Mouse (Mus musculus) brain, embryonic 14.5 days (tissue): ENCODE measurements around the gene Cfap126. TPM values are rescaled to one million over a fixed set of nuclear protein-coding genes. Genes with fewer than 3 reads are reported as not detected.
"Not testable (repeated sequence)": the region's sequence is repeated elsewhere in the genome, so short reads cannot be mapped to it uniquely, and the experiment has no call there.

Experiments
- DNase-seq: peaks from one replicate; pipeline ENCODE4 v3.0.0-alpha.2; 2011; ENCODE audit warnings: low read depth
- CTCF ChIP-seq: fragments of 200-500 bp; IDR thresholded peaks from 2 replicates; pipeline ENCODE4 v1.5.1; 2012; ENCODE audit warnings: inconsistent platforms, mild to moderate bottlenecking, moderate library complexity, borderline replicate concordance; ENCODE audit not compliant: insufficient read depth, insufficient read length; ENCODE audit errors: extremely low read depth
- POLR2A ChIP-seq: fragments of 200-500 bp; IDR thresholded peaks from 2 replicates; pipeline ENCODE4 v1.6.1; 2012; ENCODE audit warnings: mild to moderate bottlenecking, inconsistent platforms, borderline replicate concordance; ENCODE audit not compliant: poor library complexity, insufficient read depth, insufficient read length, severe bottlenecking; ENCODE audit errors: extremely low read depth
- polyA plus RNA-seq: library from polyadenylated mRNA; depleted of rRNA; stranded (reverse); fragments of >200 nt; gene quantifications from 2 replicates; pipeline ENCODE4 v1.2.3, GENCODE M21; 2012

Gene Cfap126
- polyA plus RNA-seq, 1 experiment, result 16.7 TPM

DNA sequence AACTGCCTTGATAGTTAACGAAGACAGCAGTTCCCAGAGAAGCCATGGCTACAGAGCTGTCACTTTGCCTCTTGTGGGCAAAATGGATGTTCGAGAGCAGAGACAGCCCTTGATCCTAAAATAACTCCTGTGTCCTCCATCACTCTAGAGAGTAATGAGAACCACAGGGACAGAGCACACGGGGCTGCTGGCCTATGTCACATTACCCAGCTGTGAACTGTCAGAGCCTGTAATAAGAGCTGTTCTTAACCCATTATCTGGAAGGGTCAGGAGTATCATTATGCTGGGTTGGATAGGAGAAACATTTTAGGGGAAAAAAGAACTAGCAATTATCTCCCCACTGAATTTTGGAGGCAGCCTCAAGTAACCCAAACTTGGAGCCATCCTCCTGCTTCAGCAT is 7.2 kb downstream of the Cfap126 start:
- no peak for DNase-seq
- no peak for TF ChIP-seq POLR2A
- no peak for TF ChIP-seq CTCF

DNA sequence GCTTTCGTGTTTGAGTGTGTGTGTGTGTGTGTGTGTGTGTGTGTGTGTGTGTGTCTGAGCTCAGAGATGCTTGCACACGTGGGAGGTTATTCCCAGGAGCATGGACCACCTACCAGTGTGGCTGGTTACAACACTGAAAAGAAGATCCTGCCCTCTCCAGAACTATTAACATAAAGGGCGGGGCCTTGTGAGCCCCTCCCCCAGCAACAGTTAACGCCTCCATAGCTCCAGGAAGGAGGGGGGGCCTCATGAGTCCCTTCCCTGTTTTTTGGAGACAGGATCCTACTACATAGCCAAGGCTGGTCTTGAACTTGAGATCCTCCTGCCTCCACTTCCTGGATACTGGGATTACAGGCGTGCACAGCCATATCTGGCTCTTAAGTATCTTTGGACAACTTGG is 8.1 kb downstream of the Cfap126 start:
- no peak for TF ChIP-seq CTCF
- TF ChIP-seq POLR2A, result no peak
- no peak for DNase-seq

DNA sequence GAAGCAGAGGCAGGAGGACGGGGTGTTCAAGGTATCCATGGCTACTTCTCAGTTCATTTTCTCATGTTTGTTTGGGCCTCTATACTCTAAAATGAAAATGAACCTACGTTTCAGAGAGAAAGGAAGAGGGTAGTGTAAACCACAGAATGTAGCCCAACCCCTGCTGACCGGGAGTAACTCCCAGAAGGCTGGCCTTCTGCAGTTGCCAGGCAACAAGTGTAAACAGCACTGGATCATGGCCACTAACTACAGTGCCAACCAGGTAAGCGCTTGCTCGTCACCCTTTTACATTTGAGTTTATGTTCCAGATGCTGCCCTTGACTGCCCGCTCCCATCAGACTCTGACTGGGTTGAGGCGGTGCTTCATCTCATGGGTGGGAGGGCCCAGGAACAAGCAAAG is 9.2 kb downstream of the Cfap126 start:
- TF ChIP-seq CTCF (no peak), POLR2A (no peak)
- DNase-seq, result peak; percentile 18

DNA sequence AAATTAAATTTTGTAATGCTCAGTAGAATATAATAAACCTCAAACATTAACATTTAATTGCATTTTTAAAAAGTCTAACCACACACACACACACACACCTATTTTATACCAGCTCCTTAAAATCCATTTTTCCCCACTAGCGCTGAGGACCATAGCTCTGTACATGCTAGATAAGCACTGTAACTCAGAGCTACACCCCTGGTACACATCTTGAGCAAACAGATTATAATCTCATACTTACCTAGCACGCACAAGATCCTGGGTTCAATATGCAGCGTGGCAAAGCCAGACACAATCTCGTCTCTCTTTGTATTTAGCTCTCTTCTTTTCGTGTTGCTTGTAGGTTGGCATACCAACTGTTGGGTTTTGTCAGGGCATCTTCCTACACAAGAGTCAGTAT is 10.7 kb downstream of the Cfap126 start:
- no peak for TF ChIP-seq POLR2A
- no peak for DNase-seq

DNA sequence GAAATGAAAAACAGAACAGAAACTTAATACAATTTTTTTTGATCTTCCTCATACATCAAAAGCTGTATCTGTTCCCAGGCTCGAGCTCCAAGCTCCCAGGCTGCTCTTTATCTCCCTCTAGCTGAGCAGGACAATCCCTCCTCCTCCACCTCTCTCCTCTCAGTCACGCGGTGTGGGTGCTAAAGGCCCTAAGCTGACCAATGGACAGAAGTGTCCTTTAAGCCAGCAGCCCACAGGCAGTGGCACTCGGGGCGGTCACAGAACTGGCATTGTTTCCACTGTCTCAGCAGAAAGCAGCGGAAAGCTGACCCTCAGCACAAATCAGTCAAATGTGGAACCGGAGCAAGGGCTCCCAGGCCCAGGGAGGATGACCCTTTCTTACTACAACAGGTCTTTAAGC is 15.5 kb downstream of the Cfap126 start:
- TF ChIP-seq CTCF, result no peak
- TF ChIP-seq POLR2A, result no peak
- no peak for DNase-seq

DNA sequence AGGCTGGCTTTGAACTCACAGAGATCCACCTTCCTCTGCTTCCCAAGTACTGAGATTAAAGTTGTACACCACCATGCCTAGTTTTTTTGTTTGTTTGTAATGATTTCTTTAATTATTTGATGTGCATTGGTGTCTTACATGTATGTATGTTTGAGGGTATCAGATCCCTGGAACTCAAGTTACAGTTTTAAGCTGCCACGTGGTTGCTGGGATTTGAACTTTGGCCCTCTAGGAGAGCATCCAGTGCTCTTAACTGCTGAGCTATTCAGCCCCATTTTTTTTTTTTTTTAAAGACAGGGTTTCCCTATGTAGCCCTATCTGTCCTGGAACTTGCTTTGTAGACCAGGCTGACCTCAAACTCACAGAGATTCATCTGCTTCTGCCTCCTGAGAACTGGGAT is 17.3 kb downstream of the Cfap126 start:
- no peak for DNase-seq
- TF ChIP-seq POLR2A (no peak), CTCF (no peak)

DNA sequence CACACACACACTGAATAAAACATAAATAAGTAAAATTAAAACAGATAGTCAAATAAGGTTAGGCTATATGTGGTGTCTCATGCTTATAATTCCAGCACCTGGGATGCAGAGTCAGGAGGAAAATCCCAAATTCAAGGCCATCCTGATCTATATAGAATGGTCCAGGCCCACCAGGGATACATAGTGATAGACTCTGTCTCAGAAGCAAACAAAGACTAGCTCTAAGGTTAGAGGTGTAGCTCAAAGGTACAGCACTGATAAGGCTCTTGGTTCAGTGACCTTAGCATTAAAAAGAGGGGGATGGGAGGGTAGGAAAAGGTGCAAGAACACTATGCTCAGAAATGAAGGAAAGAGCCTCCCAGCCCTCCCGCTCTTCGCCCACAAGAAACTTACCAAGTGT is 21.9 kb downstream of the Cfap126 start:
- no peak for TF ChIP-seq CTCF
- TF ChIP-seq POLR2A, result no peak
- DNase-seq, result no peak

DNA sequence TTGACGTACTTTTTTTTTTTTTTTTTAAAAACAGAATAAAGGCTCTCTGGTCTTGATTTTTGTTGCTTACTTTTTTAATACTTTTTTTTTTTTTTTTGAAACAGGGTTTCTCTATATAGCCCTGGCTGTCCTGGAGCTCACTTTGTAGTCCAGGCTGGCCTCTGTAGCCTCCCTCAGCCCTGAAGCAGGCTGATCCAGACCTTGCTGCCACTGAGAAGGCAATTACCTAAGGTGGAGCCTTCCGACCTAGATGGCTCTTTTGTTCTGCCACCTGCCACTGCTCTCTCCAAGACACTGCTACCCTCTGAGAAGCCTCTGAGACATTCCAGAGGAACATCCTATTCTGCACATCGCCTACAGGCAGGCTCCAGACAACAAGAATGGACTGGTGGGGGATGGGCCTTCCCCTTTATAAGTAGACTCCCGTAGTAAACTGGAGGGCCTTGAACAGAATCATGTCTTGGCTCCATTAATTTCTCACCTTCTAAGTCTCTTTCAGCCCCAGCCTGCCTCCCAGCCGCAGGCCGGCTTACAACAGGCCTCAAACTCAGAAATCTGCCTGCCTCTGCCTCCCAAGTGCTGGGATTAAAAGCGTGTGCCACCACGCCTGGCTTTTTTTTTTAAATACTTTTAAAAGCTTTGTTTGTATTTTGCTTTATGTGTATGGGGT is 23.9 kb downstream of the Cfap126 start:
- DNase-seq, result not testable (repeated sequence)

DNA sequence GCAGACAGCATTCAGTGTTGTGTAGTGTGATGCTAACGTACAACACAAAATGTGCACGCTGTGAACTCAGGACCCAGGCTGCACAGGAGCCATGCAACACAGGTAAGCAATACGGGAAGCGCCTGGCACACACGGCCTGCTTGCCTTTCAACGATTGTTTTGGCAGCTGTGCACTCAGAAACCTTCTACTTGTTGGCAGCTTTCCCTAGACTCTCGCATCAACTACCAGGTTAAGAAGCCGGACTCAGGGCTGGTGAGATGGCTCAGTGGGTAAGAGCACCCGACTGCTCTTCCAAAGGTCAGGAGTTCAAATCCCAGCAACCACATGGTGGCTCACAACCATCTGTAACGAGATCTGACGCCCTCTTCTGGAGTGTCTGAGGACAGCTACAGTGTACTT is 29.3 kb downstream of the Cfap126 start:
- DNase-seq, result not testable (repeated sequence)

DNA sequence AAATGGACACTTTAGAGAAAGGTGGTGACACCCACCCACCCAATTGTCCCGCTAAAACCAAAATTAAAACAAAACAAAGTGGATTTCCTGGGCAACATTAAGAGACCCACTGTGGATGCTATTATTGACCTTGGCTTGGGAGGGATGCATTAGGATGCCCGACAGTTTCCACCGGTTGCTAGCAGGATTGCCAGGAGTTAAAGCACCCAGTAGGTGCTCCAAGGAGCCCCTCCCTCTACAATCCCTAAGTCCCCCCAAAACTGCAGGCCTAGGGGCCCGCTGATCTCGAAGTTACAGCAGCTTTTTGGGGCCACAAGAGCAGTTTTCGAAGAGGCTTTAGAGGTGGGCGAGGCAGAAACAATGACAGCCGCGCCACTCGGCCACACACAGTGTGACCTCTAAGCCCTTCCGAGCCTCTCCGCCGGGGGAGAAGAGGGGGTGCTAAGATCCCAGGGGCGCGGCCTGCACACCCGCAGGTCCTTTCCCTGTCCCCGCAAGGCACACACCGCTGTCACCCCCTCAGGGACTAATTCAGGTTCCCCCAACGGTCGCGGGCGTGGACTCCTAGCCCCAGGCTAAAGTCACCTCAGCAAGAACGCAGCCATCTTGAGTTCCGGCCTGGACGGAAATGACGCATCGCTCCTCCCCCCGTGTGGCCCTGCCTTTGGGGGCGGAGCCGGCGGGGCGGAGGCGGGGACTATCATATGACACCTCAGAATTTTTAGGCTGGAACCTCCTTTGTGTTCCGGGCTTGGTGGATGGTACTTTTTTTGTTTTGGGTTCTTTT is 36.4 kb downstream of the Cfap126 start, which contains the start of the genes Sdhc and Mpz:
Gene Sdhc, minus strand, starts transcription at position 630 of the 787 bp plus-strand sequence.
Gene Mpz, plus strand, starts transcription at position 738 of the 787 bp plus-strand sequence.
- DNase-seq, result peak; percentile 97
- TF ChIP-seq POLR2A, result peak; percentile 71; the same call in 1 of the 2 replicates
- no peak for TF ChIP-seq CTCF

DNA sequence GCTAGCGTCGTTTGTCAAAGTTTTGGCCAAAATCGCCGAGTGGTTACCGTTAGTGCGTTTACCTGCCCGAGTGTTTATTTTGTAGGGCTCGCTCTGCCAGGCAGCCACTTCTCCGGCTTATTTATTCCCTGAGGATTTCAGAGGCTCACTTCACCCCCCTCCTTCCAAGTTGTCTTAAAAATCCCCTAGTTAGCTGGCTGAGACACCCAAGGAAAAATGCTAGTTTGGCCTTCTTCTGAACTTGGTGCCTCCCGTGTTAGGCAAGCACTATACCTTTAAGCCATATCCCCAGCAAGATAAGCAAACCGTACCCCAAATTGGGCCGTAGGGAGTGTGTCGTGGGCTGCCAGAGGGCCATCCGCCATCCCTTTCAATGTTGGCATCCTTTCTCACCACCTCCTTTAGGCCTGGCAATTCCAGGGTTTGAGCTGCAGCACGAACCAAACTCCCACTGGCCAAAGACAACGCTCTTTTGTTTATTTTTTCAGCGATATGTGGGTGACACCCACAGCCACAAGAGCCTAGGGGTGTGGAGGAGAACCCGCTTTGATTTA is 37.2 kb downstream of the Cfap126 start:
- no peak for TF ChIP-seq POLR2A
- TF ChIP-seq CTCF, result no peak
- peak; percentile 44 for DNase-seq

DNA sequence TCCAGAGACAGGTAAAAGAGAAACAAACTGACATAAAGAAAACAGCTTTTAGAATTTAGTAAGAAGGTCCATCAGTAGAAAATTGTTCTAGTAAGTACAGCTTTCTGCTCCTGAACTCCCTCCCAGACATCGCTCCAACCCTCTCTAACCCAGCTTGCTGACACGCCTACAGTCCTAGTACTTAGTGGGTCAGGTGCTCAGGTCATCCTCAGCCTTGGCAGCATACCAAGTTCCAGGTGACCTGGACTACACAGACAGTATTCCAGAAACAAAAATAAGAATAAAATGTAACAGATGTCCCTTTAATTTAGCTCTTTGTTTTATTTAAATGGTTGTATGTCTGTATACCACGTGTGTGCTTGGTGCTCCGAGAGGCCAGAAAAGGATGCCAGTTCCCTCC is 38.2 kb downstream of the Cfap126 start:
- TF ChIP-seq CTCF (no peak), POLR2A (no peak)
- no peak for DNase-seq
